Mouse (Mus musculus) cerebellum, adult 2 months (tissue): Measurements from ENCODE around the gene Olfml2b.

Experiments
- CTCF ChIP-seq: fragments of 200-500 bp; IDR thresholded peaks from 2 replicates; pipeline ENCODE4 v1.5.1; 2011; ENCODE audit warnings: low read depth, mild to moderate bottlenecking, control low read depth, low read length, moderate library complexity, borderline replicate concordance; ENCODE audit not compliant: insufficient read depth
- POLR2A ChIP-seq: fragments of 200-500 bp; IDR thresholded peaks from 2 replicates; pipeline ENCODE4 v1.6.1; 2011; ENCODE audit warnings: low read length, control low read depth, borderline replicate concordance; ENCODE audit not compliant: insufficient read depth

GRCm38 (mm10) chr1:170651989-170652740, 7.8 kb downstream of the Olfml2b start:
- TF ChIP-seq POLR2A = no peak
- no peak for TF ChIP-seq CTCF
